Mouse (Mus musculus): ENCODE measurements around the gene Btnl10.

Btnl10 gene

DNA sequence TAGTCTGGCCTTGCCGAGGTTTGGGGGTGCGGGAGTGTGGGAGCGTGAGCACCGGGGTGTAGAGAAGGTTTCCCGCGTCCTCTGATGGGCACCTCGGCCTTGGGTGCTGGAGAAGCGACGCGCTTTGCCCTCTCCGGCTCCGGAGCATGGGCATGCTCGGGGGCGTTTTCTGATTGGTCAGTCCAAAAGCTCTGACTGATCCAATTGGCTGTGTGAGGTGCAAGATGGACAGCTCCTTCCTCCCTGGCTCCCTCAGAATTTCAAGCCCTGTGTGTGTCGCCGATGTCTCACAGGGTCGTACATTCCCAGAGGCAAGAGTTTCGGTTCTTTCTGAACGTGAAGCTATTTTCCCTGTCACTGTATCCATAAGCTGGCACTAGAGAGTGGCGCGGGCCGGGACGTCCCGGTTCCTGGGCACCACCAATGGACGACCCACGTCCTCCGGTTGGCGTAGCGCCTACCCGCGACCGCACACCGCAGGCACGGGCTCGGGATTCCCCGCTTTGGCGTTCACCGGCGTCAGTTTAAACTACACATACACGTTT is 42.3 kb downstream of the Btnl10 start:
- peak; percentile 90 for DNase-seq

GRCm38 (mm10) chr11:58961364-58962177 is 43.9 kb downstream of the Btnl10 start:
- no peak for DNase-seq

DNA sequence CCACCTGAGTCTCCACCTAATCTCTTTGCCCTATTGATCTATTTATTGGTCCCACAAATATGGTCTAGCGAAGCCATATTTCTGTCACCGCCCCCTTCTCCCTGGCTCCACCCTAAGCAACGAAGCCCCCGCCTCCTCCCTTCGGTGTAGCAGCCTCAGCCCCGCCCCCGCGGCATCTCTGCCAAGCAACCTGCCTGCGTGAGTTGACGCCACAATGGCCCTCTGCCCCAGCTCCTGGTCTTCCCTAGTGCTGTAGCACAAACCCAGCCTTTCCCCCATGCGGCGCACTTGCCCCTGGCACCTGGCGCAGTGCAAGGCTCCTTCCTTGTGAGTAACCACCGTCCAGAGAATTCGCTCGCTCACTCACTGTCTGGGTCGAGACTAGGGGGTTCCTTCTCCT is 45.8 kb downstream of the Btnl10 start:
- peak; percentile 62 for DNase-seq

GRCm38 (mm10) chr11:58964216-58964615 is 46.5 kb downstream of the Btnl10 start:
- DNase-seq = no peak

DNA sequence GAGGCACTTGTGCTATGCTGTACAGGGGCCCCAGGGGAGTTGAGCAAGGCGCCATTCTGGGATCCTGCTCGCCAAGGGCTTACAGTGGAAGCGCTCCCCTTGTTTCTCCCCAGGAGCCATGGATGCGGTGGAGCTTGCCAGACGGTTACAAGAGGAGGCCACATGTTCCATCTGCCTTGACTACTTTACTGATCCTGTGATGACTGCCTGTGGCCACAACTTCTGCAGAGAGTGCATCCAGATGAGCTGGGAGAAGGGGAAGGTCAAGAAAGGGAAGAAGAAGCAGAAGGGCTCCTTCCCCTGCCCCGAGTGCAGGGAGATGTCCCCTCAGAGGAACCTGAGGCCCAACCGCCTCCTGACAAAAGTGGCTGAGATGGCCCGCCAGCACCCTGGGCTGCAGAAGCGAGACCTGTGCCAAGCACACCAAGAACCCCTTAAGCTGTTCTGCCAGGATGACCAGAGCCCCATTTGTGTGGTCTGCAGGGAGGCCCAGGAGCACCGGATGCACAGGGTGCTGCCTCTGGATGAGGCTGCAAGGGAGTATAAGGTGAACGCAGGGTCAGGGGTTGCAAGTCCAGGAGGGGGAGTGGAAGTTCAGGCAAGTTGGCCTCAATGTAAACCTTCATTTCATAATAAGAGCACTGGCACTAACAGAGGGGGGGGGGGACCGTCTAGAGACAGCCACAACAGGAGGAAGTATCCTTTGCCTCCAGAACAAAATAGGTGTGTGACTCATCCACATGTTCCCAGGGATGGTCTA is 47.5 kb downstream of the Btnl10 start:
- DNase-seq = no peak

GRCm38 (mm10) chr11:58967346-58967745 is 49.6 kb downstream of the Btnl10 start:
- peak; percentile 45 for DNase-seq

DNA sequence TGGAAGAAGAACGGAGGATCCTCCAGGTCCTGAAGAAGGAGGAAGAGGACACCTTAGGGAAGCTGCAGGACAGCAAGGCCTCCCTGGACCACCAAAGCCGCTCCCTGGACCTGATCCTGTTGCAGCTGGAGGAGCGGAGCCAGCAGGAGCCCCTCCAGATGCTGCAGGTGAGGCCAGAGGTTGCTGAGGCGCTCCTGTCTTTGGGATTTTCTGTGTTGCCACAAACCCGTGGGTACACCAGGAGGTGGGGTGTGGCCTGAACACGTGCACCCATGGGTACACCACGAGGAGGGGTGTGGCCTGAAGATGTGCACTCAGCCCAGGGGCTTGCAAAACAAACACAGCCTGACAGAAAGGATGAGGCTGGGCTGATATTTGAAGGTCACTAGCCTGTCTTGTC is 50.8 kb downstream of the Btnl10 start:
- DNase-seq = no peak

- DNase-seq = no peak
These were observed 51.3 kb downstream of the Btnl10 start for GRCm38 (mm10) chr11:58969027-58969426.

GRCm38 (mm10) chr11:58969659-58970058 is 52.0 kb downstream of the Btnl10 start:
- DNase-seq = peak; percentile 72

DNA sequence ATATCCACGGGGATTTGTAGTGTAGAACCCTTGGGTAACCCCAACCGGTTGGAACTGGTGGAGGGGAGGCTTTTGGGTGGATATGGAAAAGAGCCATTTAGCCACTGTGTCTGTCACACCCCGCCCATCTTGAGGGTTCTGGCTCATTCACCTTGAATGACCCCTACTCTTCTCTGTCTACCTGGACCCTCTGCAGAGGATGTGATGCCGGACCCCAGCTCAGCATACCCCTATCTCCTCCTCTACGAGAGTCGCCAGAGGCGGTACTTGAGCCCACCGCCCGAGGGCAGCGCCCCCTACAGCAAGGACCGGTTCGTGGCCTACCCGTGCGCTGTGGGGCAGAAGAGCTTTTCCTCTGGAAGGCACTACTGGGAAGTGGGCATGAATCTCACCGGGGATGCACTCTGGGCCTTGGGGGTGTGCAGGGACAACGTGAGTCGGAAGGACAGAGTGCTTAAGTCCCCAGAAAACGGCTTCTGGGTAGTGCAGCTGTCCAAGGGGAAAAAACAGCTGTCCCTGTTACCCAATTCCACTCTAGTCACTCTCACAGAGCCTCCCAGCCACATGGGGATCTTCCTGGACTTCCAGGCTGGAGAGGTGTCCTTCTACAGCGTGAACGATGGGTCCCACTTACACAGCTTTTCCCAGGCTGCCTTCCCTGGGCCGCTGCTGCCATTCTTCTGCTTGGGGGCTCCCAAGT is 53.3 kb downstream of the Btnl10 start:
- DNase-seq = no peak

- DNase-seq = no peak
These were observed 54.1 kb downstream of the Btnl10 start for GRCm38 (mm10) chr11:58971796-58972195.

DNA sequence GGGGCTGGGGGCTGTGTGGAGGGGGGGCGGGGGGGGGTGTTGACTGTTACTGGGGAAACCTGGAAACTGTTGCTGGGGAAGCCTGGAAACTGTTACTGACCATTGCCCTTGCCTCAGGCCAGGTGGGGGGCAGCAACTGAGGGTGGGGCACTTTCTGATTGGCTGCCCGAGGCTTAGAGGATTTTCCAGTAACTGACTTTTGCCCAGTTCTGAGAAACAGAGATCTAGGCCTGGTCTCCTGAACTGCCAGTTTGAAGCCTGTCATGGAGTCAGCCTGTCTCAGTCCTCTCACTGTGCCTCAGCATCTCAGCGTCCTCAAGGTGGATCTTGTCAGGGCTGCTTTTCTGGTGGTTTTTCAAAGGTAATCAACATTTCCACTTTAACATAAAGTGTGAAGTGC is 56.7 kb downstream of the Btnl10 start:
- DNase-seq = no peak

Measured in kidney, postnatal 14 days (tissue).